Mouse (Mus musculus) lung, embryonic 15.5 days (tissue): ENCODE measurements around the gene Gm10570. TPM values are rescaled to one million over a fixed set of nuclear protein-coding genes. Genes with fewer than 3 reads are reported as not detected.

Source experiments
- ATAC-seq: fragments of 200-750 bp; cut with Nextera tagmentation; 2 replicates; pipeline ENCODE4 v1.8.0; 2017; ENCODE audit warnings: moderate number of reproducible peaks, borderline replicate concordance; ENCODE audit not compliant: low FRiP score, low TSS enrichment; ENCODE audit errors: extremely low read depth
- H3K27ac ChIP-seq: fragments of 300-500 bp; sonication (generic); 2 replicates; pipeline ENCODE4 v1.5.1; 2015; ENCODE audit warnings: moderate library complexity, mild to moderate bottlenecking, inconsistent platforms
- H3K27me3 ChIP-seq: fragments of 300-500 bp; sonication (generic); 2 replicates; pipeline ENCODE4 v1.6.1; 2015; ENCODE audit warnings: inconsistent platforms
- H3K36me3 ChIP-seq: fragments of 300-500 bp; sonication (generic); 2 replicates; pipeline ENCODE4 v1.6.1; 2015; ENCODE audit warnings: inconsistent platforms
- H3K4me1 ChIP-seq: fragments of 300-500 bp; sonication (generic); 2 replicates; pipeline ENCODE4 v1.6.1; 2015; ENCODE audit warnings: inconsistent platforms
- H3K4me2 ChIP-seq: fragments of 300-500 bp; sonication (generic); 2 replicates; pipeline ENCODE4 v1.6.1; 2015; ENCODE audit warnings: inconsistent platforms, mild to moderate bottlenecking, moderate library complexity
- H3K4me3 ChIP-seq: fragments of 300-500 bp; sonication (generic); 2 replicates; pipeline ENCODE4 v1.5.1; 2015; ENCODE audit warnings: mild to moderate bottlenecking, inconsistent platforms
- H3K9ac ChIP-seq: fragments of 300-500 bp; sonication (generic); 2 replicates; pipeline ENCODE4 v1.6.1; 2015; ENCODE audit warnings: inconsistent platforms
- H3K9me3 ChIP-seq: fragments of 300-500 bp; sonication (generic); 2 replicates; pipeline ENCODE4 v1.6.1; 2016; ENCODE audit warnings: inconsistent platforms
- WGBS: fragments of 180-500 bp; shearing (Covaris S2); methylation state at CpG from one replicate; pipeline ENCODE4 v1.1.7; 2015; 5-methylcytosine and 5-hydroxymethylcytosine counted together
- polyA plus RNA-seq: library from polyadenylated mRNA; unstranded; fragments of >200 nt; fragmentation: Nextera tagmentation; extraction: Ambion mirVana; gene quantifications from 2 replicates; pipeline ENCODE4 v1.2.1, GENCODE M21; 2015

The Gm10570 gene
- polyA plus RNA-seq, 1 experiment from 2014 or later, result not detected

GRCm38 (mm10) chr4:130321640-130322039 is 13.2 kb upstream of the Gm10570 start:
- Histone ChIP-seq H3K4me3 (no peak overlapping the region), H3K27me3 (no peaks in the 10 kb centered on the region), H3K9ac (no peak overlapping the region), H3K4me1 (no peaks in the 10 kb centered on the region), H3K36me3 (peaks cover 51% of the 10 kb centered on the region), H3K4me2 (no peak overlapping the region), H3K27ac (no peak overlapping the region), H3K9me3 (no peaks in the 10 kb centered on the region)
- WGBS, result 84% methylated on average over 7 of the region's 7 CpGs
- no peak for ATAC-seq

- Histone ChIP-seq H3K4me3 (no peak overlapping the region), H3K9me3 (no peaks in the 10 kb centered on the region), H3K4me2 (no peak overlapping the region), H3K27me3 (no peaks in the 10 kb centered on the region), H3K9ac (no peak overlapping the region), H3K4me1 (peaks cover 13% of the 10 kb centered on the region), H3K27ac (no peak overlapping the region), H3K36me3 (peaks cover 42% of the 10 kb centered on the region)
- no peak for ATAC-seq
- 81% methylated on average over 7 of the region's 7 CpGs for WGBS
Measured at GRCm38 (mm10) chr4:130319564-130319963, 11.1 kb upstream of the Gm10570 start.

- Histone ChIP-seq H3K4me3 (no peak overlapping the region), H3K4me2 (no peak overlapping the region), H3K4me1 (peaks cover 13% of the 10 kb centered on the region), H3K36me3 (peaks cover 31% of the 10 kb centered on the region), H3K9me3 (no peaks in the 10 kb centered on the region), H3K9ac (no peak overlapping the region), H3K27ac (no peak overlapping the region), H3K27me3 (no peaks in the 10 kb centered on the region)
- no peak for ATAC-seq
- WGBS, result 64% methylated on average over 3 of the region's 3 CpGs
Measured at GRCm38 (mm10) chr4:130318122-130318521, 9.6 kb upstream of the Gm10570 start.

GRCm38 (mm10) chr4:130316691-130317090 is 8.2 kb upstream of the Gm10570 start:
- Histone ChIP-seq H3K4me2 (no peak overlapping the region), H3K4me1 (peaks cover 13% of the 10 kb centered on the region), H3K9ac (no peak overlapping the region), H3K27me3 (no peaks in the 10 kb centered on the region), H3K4me3 (no peak overlapping the region), H3K27ac (no peak overlapping the region; the same call in 1 of the 2 replicates), H3K9me3 (no peaks in the 10 kb centered on the region), H3K36me3 (peaks cover 25% of the 10 kb centered on the region)
- WGBS, result 74% methylated on average over 10 of the region's 10 CpGs
- ATAC-seq, result no peak

GRCm38 (mm10) chr4:130315771-130316527 is 7.5 kb upstream of the Gm10570 start:
- Histone ChIP-seq H3K4me2 (no peak overlapping the region), H3K27me3 (no peaks in the 10 kb centered on the region), H3K4me3 (no peak overlapping the region), H3K9ac (no peak overlapping the region), H3K36me3 (peaks cover 22% of the 10 kb centered on the region; the same call in 1 of the 2 replicates), H3K9me3 (no peaks in the 10 kb centered on the region), H3K4me1 (peaks cover 13% of the 10 kb centered on the region), H3K27ac (peak overlapping the region; percentile 53; the same call in 1 of the 2 replicates)
- WGBS, result 54% methylated on average over 13 of the region's 13 CpGs
- peak; percentile 28; the same call in 1 of the 2 replicates for ATAC-seq

GRCm38 (mm10) chr4:130313552-130313951 is 5.1 kb upstream of the Gm10570 start:
- H3K4me3 ChIP-seq, result no peak overlapping the region
- peaks cover 24% of the 10 kb centered on the region for H3K27me3 ChIP-seq
- peaks cover 6% of the 10 kb centered on the region; the same call in 1 of the 2 replicates for H3K36me3 ChIP-seq
- H3K9ac ChIP-seq, result no peak overlapping the region
- ATAC-seq, result no peak
- 90% methylated on average over 4 of the region's 4 CpGs for WGBS
- H3K9me3 ChIP-seq, result no peaks in the 10 kb centered on the region
- H3K4me1 ChIP-seq, result peaks cover 19% of the 10 kb centered on the region
- no peak overlapping the region for H3K4me2 ChIP-seq
- H3K27ac ChIP-seq, result no peak overlapping the region

- no peak overlapping the region for H3K27ac ChIP-seq
- H3K9me3 ChIP-seq, result no peaks in the 10 kb centered on the region
- no peak overlapping the region for H3K9ac ChIP-seq
- H3K36me3 ChIP-seq, result peaks cover 6% of the 10 kb centered on the region; the same call in 1 of the 2 replicates
- ATAC-seq, result no peak
- H3K27me3 ChIP-seq, result peaks cover 34% of the 10 kb centered on the region
- 76% methylated on average over 3 of the region's 3 CpGs for WGBS
- H3K4me3 ChIP-seq, result no peak overlapping the region
- no peak overlapping the region for H3K4me2 ChIP-seq
- H3K4me1 ChIP-seq, result peaks cover 30% of the 10 kb centered on the region
Measured at GRCm38 (mm10) chr4:130312526-130312925, 4.1 kb upstream of the Gm10570 start.

GRCm38 (mm10) chr4:130309254-130309653 is 780 bp upstream of the Gm10570 start:
- Histone ChIP-seq H3K27ac (no peak overlapping the region), H3K9me3 (no peaks in the 10 kb centered on the region), H3K4me3 (peak overlapping the region; percentile 49; the same call in 1 of the 2 replicates), H3K9ac (no peak overlapping the region), H3K27me3 (peaks cover 43% of the 10 kb centered on the region), H3K4me1 (peaks cover 17% of the 10 kb centered on the region), H3K4me2 (peak overlapping the region; percentile 97), H3K36me3 (no peaks in the 10 kb centered on the region)
- ATAC-seq, result no peak
- WGBS, result 46% methylated on average over 8 of the region's 8 CpGs

GRCm38 (mm10) chr4:130307851-130308230 is 633 bp downstream of the Gm10570 start:
- ATAC-seq, result peak; percentile 32; the same call in 1 of the 2 replicates
- H3K36me3 ChIP-seq, result no peaks in the 10 kb centered on the region
- peaks cover 43% of the 10 kb centered on the region for H3K27me3 ChIP-seq
- H3K4me2 ChIP-seq, result peak overlapping the region; percentile 97
- peak overlapping the region; percentile 49 for H3K4me3 ChIP-seq
- WGBS, result 2% methylated on average over 23 of the region's 23 CpGs
- no peak overlapping the region for H3K27ac ChIP-seq
- peaks cover 17% of the 10 kb centered on the region for H3K4me1 ChIP-seq
- H3K9ac ChIP-seq, result 0 out of 2 replicates have a peak overlapping the region, but pooled peaks have one; percentile 26
- H3K9me3 ChIP-seq, result no peaks in the 10 kb centered on the region

- H3K4me2 ChIP-seq, result no peak overlapping the region
- 68% methylated on average over 10 of the region's 10 CpGs for WGBS
- H3K9me3 ChIP-seq, result no peaks in the 10 kb centered on the region
- H3K27me3 ChIP-seq, result peaks cover 43% of the 10 kb centered on the region
- no peak overlapping the region for H3K4me3 ChIP-seq
- no peak overlapping the region for H3K9ac ChIP-seq
- peaks cover 17% of the 10 kb centered on the region for H3K4me1 ChIP-seq
- no peaks in the 10 kb centered on the region for H3K36me3 ChIP-seq
- no peak for ATAC-seq
- H3K27ac ChIP-seq, result no peak overlapping the region
Measured at GRCm38 (mm10) chr4:130306796-130307630, 1.5 kb downstream of the Gm10570 start.

- 23% methylated on average over 3 of the region's 3 CpGs for WGBS
Measured at GRCm38 (mm10) chr4:130304746-130305145, 3.7 kb downstream of the Gm10570 start.

More at GRCm38 (mm10) chr4:130304746-130305145, 3.7 kb downstream of the Gm10570 start:
- Histone ChIP-seq H3K9me3 (no peaks in the 10 kb centered on the region), H3K9ac (no peak overlapping the region), H3K36me3 (no peaks in the 10 kb centered on the region), H3K4me1 (peaks cover 17% of the 10 kb centered on the region), H3K4me3 (no peak overlapping the region), H3K27me3 (peaks cover 32% of the 10 kb centered on the region), H3K4me2 (no peak overlapping the region), H3K27ac (no peak overlapping the region)
- no peak for ATAC-seq
